Mouse (Mus musculus) urinary bladder, postnatal 25 days (tissue): ENCODE results near the gene 1700018F24Rik.
"Not testable (repeated sequence)": the region's sequence is repeated elsewhere in the genome, so short reads cannot be mapped to it uniquely, and the experiment has no call there.

Experiments
- DNase-seq: peaks from one replicate; pipeline ENCODE4 v3.0.0; 2022; ENCODE audit warnings: low spot score

The 1700018F24Rik gene

DNA sequence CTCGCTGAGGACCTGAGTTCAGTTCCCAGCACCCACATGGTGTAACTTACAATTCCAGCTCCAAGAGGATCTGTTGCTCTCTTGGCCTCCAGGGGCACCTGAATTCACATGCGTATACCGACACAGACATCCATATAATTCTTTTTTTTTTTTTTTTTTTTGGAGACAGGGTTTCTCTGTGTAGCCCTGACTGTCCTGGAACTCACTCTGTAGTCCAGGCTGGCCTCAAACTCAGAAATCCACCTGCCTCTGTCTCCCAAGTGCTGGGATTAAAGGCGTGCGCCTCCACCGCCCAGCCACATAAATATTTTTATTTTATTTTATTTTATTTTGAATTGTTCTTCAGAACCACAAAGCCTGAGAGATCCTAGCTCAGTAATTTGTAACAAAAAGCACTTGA lies 40.4 kb downstream of the 1700018F24Rik start:
- DNase-seq, result not testable (repeated sequence)

DNA sequence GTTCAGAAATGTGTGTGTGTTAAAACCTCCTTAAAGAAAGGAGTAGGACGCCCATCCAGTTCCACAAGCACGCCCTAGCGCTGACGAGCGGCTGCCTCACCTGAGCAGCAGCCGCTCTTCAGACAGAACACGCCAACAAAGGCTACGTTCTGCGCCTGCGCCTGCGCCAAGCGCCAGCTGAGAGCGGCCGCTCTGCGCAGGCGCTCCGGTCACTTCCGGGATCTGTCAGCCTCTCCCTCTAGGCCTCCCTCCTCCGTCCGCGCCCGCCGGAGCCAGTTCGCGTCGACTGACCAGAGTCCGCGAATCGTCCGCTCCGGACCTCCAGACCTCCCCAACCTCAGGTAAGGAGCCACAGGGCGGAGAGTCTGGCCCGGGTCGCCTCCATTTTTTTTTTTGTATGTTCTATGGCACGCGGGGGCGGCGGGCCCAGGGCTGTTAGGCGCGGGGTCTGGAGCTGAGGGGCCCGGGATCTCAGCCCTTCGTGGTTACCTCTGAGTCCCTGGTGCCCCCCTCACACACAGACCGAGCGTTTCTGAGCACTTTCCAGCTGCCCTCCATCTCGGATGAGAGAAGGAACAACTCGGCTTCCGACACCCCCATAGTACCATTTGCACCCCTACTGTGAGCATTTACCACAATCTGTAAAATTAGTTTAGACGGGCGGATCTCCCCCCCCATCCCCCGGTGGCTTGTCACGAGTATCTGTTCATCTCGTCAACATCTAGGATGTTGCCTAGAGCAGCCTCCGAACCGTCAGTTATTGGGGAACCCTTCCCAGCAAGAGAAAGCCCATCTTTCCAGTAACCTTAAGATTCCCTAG lies 41.1 kb downstream of the 1700018F24Rik start, which contains the start of the genes Arpc1a and Kpna7:
Arpc1a (plus strand) TSS at position 199 of the 820 bp plus-strand sequence.
Kpna7 (minus strand) TSS at position 399 of the 820 bp plus-strand sequence.
- DNase-seq, result peak; percentile 96

GRCm38 (mm10) chr5:145084822-145085221 lies 42.0 kb downstream of the 1700018F24Rik start:
- DNase-seq, result no peak

- DNase-seq, result no peak
These were observed 45.4 kb downstream of the 1700018F24Rik start for GRCm38 (mm10) chr5:145088186-145088585.

GRCm38 (mm10) chr5:145089878-145090277 lies 47.1 kb downstream of the 1700018F24Rik start:
- DNase-seq, result no peak
